In genomic region chr3:32970257-32970656, GRCm38 (mm10) we compare ENCODE assay signal across 28 mouse cellular contexts.
"Had no signal": no experiment of that assay in that cellular context is flagged by ENCODE, and none has a peak within 500 bp of the region (broad histone marks: within the 10 kb centered on the region; RNA-seq: fewer than 3 reads in every experiment).

No protein-coding gene starts in this region.

- H3K4me2 ChIP-seq: heart, embryonic 11.5 days; heart, embryonic 13.5 days; heart, embryonic 15.5 days; hindbrain, embryonic 13.5 days; hindbrain, embryonic 15.5 days; kidney, embryonic 15.5 days; limb, embryonic 12.5 days; liver, embryonic 11.5 days; liver, embryonic 13.5 days; liver, embryonic 15.5 days had no signal

- H3K4me1 ChIP-seq: heart, embryonic 13.5 days; heart, embryonic 15.5 days; hindbrain, embryonic 13.5 days; hindbrain, embryonic 15.5 days; kidney, embryonic 15.5 days; limb, embryonic 10.5 days; limb, embryonic 12.5 days; liver, embryonic 13.5 days; liver, embryonic 15.5 days had no signal

- H3K27ac ChIP-seq: heart, adult 2 months; heart, embryonic 13.5 days; heart, embryonic 15.5 days; hindbrain, embryonic 13.5 days; hindbrain, embryonic 15.5 days; hindbrain, postnatal 0 days; kidney, embryonic 15.5 days; kidney, postnatal 0 days; left cerebral cortex, adult 2 months; limb, embryonic 10.5 days; limb, embryonic 12.5 days; liver, embryonic 13.5 days; liver, embryonic 15.5 days had no signal

- H3K9ac ChIP-seq: heart, embryonic 13.5 days; heart, embryonic 15.5 days; hindbrain, embryonic 13.5 days; hindbrain, embryonic 15.5 days; kidney, embryonic 15.5 days; limb, embryonic 12.5 days; liver, embryonic 13.5 days; liver, embryonic 15.5 days had no signal

- H3K36me3 ChIP-seq: heart, embryonic 13.5 days; heart, embryonic 15.5 days; hindbrain, embryonic 13.5 days; hindbrain, embryonic 15.5 days; kidney, embryonic 15.5 days; limb, embryonic 10.5 days; limb, embryonic 12.5 days; liver, embryonic 13.5 days; liver, embryonic 15.5 days had no signal

- H3K4me3 ChIP-seq: heart, adult 2 months; heart, embryonic 13.5 days; heart, embryonic 15.5 days; hindbrain, embryonic 13.5 days; hindbrain, embryonic 15.5 days; kidney, embryonic 15.5 days; layer of hippocampus, adult 2 months; left cerebral cortex, adult 2 months; limb, embryonic 10.5 days; limb, embryonic 12.5 days; liver, embryonic 13.5 days; liver, embryonic 15.5 days had no signal

- DNase-seq: gastrocnemius, postnatal 14 days; gastrocnemius, postnatal 36 days; heart, adult 11 months; heart, adult 2 months; heart, postnatal 14 days; heart, postnatal 36 days; kidney, adult 11 months; kidney, adult 2 months; kidney, adult 9 months; kidney, postnatal 14 days; kidney, postnatal 36 days; liver; liver, embryonic 13.5 days had no signal

- H3K9me3 ChIP-seq: heart, embryonic 15.5 days; hindbrain, embryonic 13.5 days; hindbrain, embryonic 15.5 days; limb, embryonic 10.5 days; liver, embryonic 13.5 days; liver, embryonic 15.5 days had no signal

- H3K27me3 ChIP-seq: heart, embryonic 13.5 days; heart, embryonic 15.5 days; hindbrain, embryonic 13.5 days; hindbrain, embryonic 15.5 days; kidney, embryonic 15.5 days; limb, embryonic 12.5 days; liver, embryonic 13.5 days; liver, embryonic 15.5 days had no signal

- ATAC-seq: hindbrain, postnatal 0 days; intestine, embryonic 16.5 days had no signal
